Mouse (Mus musculus) heart, embryonic 11.5 days (tissue): ENCODE data around the gene Thumpd3. TPM values are rescaled to one million over a fixed set of nuclear protein-coding genes. Genes with fewer than 3 reads are reported as not detected.

ENCODE experiments used
- ATAC-seq: fragments of 200-750 bp; cut with Nextera tagmentation; replicated peaks from 2 replicates; pipeline ENCODE4 v1.8.0; 2017; ENCODE audit warnings: moderate library complexity; ENCODE audit not compliant: insufficient number of reproducible peaks, low FRiP score, low TSS enrichment
- H3K27ac ChIP-seq: fragments of 300-500 bp; sonication (generic); 2 replicates; pipeline ENCODE4 v1.5.1; 2014; ENCODE audit warnings: mild to moderate bottlenecking, low read depth, low read length
- H3K27me3 ChIP-seq: fragments of 300-500 bp; sonication (generic); 2 replicates; pipeline ENCODE4 v1.6.1; 2014; ENCODE audit warnings: mild to moderate bottlenecking, low read length, mixed read lengths; ENCODE audit not compliant: control insufficient read depth, insufficient read depth
- H3K36me3 ChIP-seq: fragments of 300-500 bp; sonication (generic); 2 replicates; pipeline ENCODE4 v1.6.1; 2014; ENCODE audit warnings: mild to moderate bottlenecking, low read length, moderate library complexity, mixed read lengths; ENCODE audit not compliant: control insufficient read depth, insufficient read depth
- H3K4me1 ChIP-seq: fragments of 300-500 bp; sonication (generic); 2 replicates; pipeline ENCODE4 v1.6.1; 2014; ENCODE audit warnings: low read length; ENCODE audit not compliant: control insufficient read depth, insufficient read depth
- H3K4me2 ChIP-seq: fragments of 300-500 bp; sonication (generic); 2 replicates; pipeline ENCODE4 v1.6.1; 2014; ENCODE audit warnings: mild to moderate bottlenecking, moderate library complexity
- H3K4me3 ChIP-seq: fragments of 300-500 bp; sonication (generic); 2 replicates; pipeline ENCODE4 v1.5.1; 2014; ENCODE audit warnings: low read depth, low read length
- H3K9ac ChIP-seq: fragments of 300-500 bp; sonication (generic); 2 replicates; pipeline ENCODE4 v1.6.1; 2014; ENCODE audit warnings: mild to moderate bottlenecking, low read depth, low read length, moderate library complexity
- H3K9me3 ChIP-seq: fragments of 300-500 bp; sonication (generic); replicated peaks from 2 replicates; pipeline ENCODE4 v1.6.1; 2016; ENCODE audit warnings: low read length; ENCODE audit not compliant: control insufficient read depth
- WGBS: fragments of 180-500 bp; shearing (Covaris S2); extraction: QIAGEN DNeasy Blood & Tissue Kit; methylation state at CpG from one replicate; pipeline ENCODE4 v1.1.7; 2014; ENCODE audit not compliant: insufficient replicate concordance; 5-methylcytosine and 5-hydroxymethylcytosine counted together
- polyA plus RNA-seq: library from polyadenylated mRNA; unstranded; fragments of >200 nt; fragmentation: Nextera tagmentation; extraction: Ambion mirVana; gene quantifications from 2 replicates; pipeline ENCODE4 v1.2.1, GENCODE M21; 2014

The Thumpd3 gene
- polyA plus RNA-seq, 1 experiment from 2014 or later: 41.0 TPM

- no peak for ATAC-seq
- H3K27ac ChIP-seq: no peak overlapping the region
- no peaks in the 10 kb centered on the region for H3K4me1 ChIP-seq
- no peak overlapping the region for H3K4me2 ChIP-seq
- H3K4me3 ChIP-seq: no peak overlapping the region
- peaks cover 13% of the 10 kb centered on the region; the same call in 1 of the 2 replicates for H3K36me3 ChIP-seq
- H3K27me3 ChIP-seq: no peaks in the 10 kb centered on the region
- 94% methylated on average over 3 of the region's 3 CpGs for WGBS
- no peak overlapping the region for H3K9ac ChIP-seq
- H3K9me3 ChIP-seq: no peaks in the 10 kb centered on the region
Measured at GRCm38 (mm10) chr6:113109378-113109777, 63.4 kb downstream of the Thumpd3 start.

GRCm38 (mm10) chr6:113109956-113110355 is 63.9 kb downstream of the Thumpd3 start:
- peaks cover 16% of the 10 kb centered on the region; the same call in 1 of the 2 replicates for H3K36me3 ChIP-seq

More at GRCm38 (mm10) chr6:113109956-113110355, 63.9 kb downstream of the Thumpd3 start:
- H3K4me3 ChIP-seq: no peak overlapping the region
- no peak overlapping the region for H3K4me2 ChIP-seq
- H3K9ac ChIP-seq: no peak overlapping the region
- WGBS: 85% methylated on average over 7 of the region's 7 CpGs
- H3K27me3 ChIP-seq: no peaks in the 10 kb centered on the region
- no peaks in the 10 kb centered on the region for H3K9me3 ChIP-seq
- no peak overlapping the region for H3K27ac ChIP-seq
- no peaks in the 10 kb centered on the region for H3K4me1 ChIP-seq
- no peak for ATAC-seq

Other genes starting within 250 kb of the Thumpd3 start
- gene Srgap3, start 99.0 kb upstream of the Thumpd3 start, polyA plus RNA-seq: 0.77 and 1.2 TPM in 2 replicates
- 72.3 and 86.9 TPM in 2 replicates for gene Setd5, start 31.1 kb downstream of the Thumpd3 start, polyA plus RNA-seq
- 0.23 and 0.39 TPM in 2 replicates for gene Lhfpl4, start 149.2 kb downstream of the Thumpd3 start, polyA plus RNA-seq
- gene Mtmr14, start 191.6 kb downstream of the Thumpd3 start, polyA plus RNA-seq: 24.3 and 28.1 TPM in 2 replicates
- gene Cpne9, start 236.1 kb downstream of the Thumpd3 start, polyA plus RNA-seq: 0.11 and 0.15 TPM in 2 replicates